Mouse (Mus musculus) C2C12 (cell line): Measurements from ENCODE around the gene Zbtb16.

Source experiments
- CEBPB ChIP-seq: IDR thresholded peaks from one replicate; pipeline ENCODE4 v1.6.1; 2011; ENCODE audit warnings: low read depth, mild to moderate bottlenecking, control low read depth, moderate library complexity
- CTCF ChIP-seq: IDR thresholded peaks from one replicate; pipeline ENCODE4 v1.5.1; 2011; ENCODE audit not compliant: control insufficient read depth, insufficient read depth, insufficient read length
- FOSL1 ChIP-seq: IDR thresholded peaks from one replicate; pipeline ENCODE4 v1.8.0; 2011; ENCODE audit warnings: mild to moderate bottlenecking, low read length; ENCODE audit not compliant: poor library complexity, insufficient read depth, severe bottlenecking
- MAX ChIP-seq: IDR thresholded peaks from one replicate; pipeline ENCODE4 v1.6.1; 2011; ENCODE audit warnings: mild to moderate bottlenecking, control low read depth
- USF1 ChIP-seq: IDR thresholded peaks from one replicate; pipeline ENCODE4 v1.6.1; 2011; ENCODE audit warnings: low read depth, mild to moderate bottlenecking, control low read depth, moderate library complexity

DNA sequence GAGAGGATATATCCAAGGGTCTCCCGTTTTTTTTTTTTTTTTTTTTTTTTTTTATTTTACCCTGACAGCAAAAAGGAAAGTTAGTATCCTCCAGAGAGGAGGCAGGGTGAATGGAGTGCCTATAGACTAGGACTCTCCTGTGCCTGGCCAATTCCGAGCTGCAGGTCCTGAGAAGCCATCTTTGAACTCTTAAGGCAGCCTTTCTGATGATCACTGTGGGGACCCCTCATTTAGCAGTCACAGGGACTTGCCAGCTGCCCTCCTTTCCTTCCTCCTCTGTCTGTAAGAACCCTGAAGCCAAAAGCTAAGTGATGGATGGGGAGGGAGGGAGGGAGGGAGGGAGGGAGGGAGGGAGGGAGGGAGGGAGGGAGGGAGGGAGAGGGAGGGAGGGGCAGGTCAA is 98.1 kb downstream of the Zbtb16 start:
- TF ChIP-seq CEBPB (no peak), CTCF (no peak), MAX (no peak), FOSL1 (no peak), USF1 (no peak)
